Mouse (Mus musculus): ENCODE results near the gene Krt33b.

Krt33b gene

DNA sequence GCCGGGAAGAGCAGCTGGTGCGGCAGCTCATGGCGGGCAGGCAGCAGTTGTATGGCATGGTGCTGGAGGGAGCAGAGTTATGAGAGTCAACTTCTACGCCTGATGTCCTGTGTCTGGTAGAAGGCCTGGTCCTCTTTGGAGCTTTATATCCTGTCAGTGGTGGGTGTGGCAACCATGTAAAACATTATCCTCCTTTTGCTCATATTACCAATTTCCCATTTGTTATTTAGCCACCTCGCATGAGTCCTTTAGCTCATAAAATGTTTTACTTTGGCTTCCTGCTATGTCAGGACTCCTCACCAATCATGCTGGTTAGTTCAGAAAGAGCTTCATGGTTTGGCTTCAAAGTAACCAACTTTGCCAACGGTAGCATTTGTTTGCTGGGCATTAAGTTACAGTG is at the start of gene Krt33b:
TSS of gene Krt33b (minus strand) at position 101 of the 400 bp plus-strand sequence.
- no peak for DNase-seq (ENCODE audit: low spot score)

DNA sequence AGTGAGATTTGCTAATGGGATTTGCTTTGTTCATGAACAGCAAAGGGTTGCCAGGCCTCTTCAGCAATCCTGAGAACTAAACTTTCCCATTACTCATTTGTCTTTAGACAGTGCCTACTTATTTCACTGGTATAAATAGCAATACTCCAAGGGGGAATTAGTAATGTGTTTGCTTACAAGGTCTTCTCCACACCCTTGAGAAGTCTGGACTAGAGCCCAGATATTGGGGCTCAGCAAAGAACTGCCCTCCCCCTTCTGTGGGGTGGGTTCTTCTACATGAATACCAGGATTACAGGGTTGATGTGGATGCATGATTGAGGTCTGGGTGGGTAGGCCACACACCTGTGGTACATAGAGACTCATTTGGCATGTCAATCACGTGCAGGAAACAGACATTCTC is 44.2 kb upstream of the Krt33b start:
- DNase-seq (ENCODE audit: low spot score): no peak

DNA sequence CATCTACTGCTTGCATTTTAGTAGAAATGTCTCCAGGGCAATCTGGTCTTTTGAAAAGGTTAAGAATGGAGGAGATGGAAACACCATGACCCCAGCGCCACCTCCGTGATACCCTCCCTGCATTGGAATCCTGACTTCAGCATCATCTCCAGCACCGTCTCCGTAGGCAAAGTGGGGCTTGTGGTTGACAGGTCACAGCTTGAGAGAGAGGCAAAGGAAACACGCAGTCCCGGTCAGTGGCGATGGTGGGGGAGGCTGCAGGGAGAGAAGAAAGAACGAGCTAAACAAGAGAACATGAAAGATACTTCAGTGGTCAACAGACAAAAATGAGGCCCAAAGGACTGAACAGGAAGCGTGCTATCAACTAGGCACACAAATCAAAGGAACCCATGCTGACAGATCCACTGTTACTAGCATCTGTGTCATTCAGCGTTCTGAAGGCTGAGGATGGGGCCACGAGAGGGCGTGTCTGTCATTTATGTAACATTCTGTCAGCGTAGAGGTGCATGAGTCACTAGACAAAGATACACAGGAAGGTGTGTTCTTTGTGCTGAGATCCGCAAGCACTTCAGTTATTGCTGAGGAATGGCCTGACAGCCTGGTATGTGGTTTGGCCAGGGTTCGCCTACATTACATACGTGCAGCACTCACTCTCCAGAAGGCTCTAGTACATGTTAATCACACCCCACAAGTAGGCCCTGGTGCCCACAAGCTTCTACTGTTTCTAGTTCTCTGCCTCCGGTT is 37.8 kb upstream of the Krt33b start:
- no peak for DNase-seq (ENCODE audit: low spot score)

DNA sequence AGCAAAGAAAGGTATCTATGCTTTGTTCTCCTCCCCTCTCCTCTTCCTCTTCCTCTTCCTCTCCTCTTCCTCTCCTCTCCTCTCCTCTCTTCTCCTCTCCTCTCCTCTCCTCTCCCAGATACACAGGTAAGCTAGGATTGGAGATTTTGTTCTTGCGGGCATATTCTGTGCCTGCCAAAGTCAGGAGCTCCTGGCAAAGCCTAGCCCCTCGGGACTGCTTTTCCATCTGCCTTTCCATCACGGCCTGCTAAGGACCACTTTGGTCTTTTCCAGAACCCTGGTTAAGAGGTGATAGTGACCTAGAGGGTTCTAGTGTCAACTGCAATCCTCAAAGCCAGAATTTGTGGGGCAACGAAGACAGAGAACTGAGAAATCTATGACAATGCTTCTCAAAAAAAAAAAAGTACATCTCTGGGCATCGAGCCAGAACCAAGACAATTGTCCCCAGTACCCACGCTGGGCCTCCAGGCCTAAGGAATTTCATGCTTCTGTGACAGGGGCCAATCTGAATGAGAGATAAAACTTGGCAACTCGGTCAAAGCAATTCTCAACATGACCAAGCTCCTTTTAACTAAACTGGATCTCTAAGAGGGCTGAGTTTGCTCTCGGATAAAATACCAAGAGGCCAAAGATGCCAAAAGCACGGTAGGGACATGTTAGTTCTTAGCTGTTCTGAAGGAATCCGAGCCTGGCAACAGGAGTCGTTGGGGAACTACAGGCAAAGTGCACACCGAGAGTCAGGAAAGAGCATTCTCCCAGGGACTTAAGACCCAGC is 36.8 kb upstream of the Krt33b start:
- DNase-seq (ENCODE audit: low spot score): no peak

DNA sequence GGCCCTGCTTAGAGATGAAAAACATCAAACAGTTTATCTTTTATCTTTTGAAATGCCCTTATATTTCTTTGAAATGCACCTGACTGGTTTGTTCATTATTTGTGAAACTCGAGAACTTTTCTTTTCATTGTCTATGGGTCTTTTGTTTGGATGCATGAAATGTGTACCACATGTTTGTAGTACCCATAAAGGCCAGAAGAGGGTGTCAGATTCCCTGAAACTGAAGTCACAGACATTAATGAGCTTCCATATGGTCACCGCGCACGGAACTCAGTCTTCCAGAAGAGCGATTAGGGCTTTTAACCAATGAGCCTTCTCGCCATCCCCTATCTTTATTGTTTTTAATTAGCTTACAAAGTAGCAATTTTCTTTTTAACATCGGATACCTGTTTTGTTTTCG is 29.2 kb upstream of the Krt33b start:
- peak; percentile 35 for DNase-seq (ENCODE audit: low spot score)

DNA sequence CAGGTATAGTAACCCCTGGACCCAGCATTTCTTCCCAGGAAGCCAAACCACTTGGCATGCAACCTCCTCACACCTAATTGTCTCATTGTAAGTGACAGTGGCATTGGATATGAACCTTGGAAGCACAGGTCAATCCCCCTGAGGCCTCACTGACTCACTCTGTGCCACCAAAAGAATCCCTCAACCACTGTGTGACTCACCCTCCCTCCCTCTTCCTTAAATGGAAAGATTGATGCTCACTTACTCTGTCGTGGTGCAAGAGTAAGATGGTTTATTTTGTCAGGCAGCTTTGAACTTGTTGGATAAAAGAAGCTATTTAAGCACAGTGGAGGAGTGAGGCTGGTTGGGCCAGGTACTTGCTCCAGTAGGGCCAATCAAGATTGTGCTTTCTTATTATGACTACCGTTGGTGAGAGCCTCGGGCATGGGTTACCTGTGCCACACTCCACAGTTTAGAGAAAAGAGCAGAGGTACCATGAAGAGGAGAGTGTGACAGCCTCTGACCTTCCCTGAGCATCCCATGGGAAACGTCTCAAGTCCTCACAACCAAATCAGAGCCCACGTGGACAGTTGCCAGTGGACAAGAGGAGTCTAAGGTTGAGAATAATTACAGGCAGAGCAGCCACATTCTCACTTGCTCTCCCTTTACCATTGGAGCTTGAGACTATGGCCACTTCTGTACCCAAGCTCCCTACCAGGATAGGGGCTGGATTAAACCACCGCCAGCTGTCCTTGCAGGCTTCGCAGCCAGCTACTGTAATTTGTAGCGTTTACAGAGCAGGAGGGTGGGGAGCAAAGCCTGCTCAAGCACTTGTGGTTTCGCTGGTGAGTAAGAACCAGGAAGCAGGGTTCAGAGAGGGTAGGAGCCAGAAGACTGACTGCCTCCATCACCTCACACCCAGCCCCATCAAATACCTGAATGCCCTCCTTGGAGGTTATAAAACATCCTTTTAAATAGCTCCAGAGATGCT is 26.3 kb upstream of the Krt33b start:
- no peak for DNase-seq (ENCODE audit: low spot score)

DNA sequence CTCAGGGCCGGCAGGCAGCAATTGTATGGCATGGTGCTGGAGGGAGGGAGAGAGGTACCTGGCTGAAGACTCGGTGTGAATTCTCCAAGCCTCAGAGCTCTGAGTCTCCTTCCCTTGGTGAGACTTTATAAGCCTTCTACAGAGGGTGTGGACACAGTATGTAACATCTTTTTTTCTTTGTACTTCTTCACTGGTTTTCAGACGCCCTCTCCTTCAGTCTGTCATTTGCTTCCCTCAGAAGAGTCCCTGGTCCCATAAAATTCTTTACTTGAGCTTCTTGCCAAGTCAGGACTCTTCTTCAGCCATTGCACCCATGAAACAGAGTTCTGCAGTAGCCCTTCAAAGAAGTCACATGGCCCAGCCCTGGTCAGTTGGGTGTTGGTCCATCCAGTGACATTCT is 20.8 kb upstream of the Krt33b start, which contains the start of gene Krt31:
TSS of gene Krt31 (minus strand) at position 101 of the 400 bp plus-strand sequence.
- DNase-seq (ENCODE audit: low spot score): no peak

DNA sequence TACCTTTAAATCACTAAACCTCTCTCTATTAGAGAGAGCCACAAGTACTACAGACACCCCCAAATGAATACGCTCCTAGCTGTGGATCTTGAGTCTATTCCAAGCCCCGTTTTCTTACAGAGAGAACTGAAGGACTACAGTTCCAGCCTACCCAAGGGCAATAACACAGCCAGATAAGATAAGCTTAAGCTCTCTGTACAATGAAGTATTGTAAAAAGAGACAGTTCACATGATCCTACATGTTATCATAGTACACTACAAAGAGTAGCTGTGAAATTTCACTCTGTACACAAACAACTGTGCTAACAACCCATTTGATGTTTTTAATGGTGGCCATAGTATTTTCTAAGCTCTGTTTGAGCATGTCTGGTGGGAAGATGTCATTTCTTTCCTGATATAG is 17.5 kb upstream of the Krt33b start:
- DNase-seq (ENCODE audit: low spot score): no peak

DNA sequence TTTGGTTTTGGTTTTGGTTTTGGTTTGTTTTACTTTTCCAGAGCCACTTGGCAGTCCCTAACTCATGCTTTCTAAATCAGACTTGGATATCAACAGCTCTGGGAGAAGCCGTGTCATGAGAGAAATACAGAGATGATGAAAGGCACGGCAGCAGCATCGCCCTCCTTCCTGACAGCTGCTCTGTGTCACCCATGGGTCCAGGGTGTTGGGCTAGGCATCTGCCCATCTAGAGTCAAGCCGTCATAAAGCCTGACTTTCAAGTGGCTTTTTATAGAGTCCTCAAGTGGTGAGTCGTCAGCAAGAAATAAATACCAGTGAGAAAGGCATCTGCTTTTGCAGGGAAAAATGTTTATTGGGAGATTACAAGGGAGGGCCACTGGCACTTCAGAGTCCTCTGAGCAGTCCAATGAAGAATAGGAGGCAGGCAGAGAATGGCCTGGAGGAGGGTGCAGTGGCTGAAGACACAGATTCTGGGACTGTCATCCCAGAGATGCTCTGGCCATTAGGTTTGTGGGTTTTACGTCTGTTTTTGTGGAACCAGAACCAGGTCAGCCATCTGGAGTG is 16.7 kb upstream of the Krt33b start:
- DNase-seq (ENCODE audit: low spot score): no peak

DNA sequence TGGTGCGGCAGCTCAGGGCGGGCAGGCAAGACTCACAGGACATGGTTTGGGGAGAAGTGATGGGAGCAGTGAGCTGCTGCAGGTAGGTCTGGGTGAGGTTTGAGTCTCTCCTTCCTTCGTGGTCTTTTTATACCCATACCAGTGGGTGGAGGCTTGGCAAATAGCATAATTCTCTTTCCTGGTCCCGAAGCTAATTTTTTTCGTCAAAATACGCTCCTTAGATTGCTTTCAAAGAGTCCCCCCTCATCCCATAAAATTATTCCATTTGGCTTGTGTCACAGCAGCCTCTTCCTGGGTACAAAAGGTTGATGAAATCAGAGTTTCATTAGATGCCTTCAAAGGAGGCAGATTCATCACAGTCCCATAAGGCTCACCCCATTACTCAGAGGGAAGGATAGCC is 11.8 kb upstream of the Krt33b start, which contains the start of gene Krt34:
TSS of gene Krt34 (minus strand) at position 101 of the 400 bp plus-strand sequence.
- no peak for DNase-seq (ENCODE audit: low spot score)

DNA sequence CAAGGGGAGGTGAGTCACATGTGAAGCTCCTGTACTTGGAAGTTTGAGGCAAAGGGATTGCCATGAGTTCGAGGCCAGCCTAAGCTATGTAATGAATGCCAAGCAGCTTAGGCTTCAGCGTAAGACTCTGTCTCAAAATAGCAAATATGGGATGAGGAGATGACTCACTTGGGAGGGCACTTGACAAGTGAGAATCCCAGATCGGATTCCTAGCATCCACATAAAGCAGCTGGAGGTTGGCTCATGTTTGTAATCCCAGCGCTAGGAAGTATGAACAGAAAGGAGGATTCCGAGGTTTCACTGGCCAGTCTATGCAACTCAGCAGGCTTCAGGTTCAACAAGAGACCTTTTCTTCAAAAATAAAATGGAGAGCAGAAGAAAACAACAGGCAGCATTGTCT is 8.2 kb downstream of the Krt33b start:
- no peak for DNase-seq (ENCODE audit: low spot score)

DNA sequence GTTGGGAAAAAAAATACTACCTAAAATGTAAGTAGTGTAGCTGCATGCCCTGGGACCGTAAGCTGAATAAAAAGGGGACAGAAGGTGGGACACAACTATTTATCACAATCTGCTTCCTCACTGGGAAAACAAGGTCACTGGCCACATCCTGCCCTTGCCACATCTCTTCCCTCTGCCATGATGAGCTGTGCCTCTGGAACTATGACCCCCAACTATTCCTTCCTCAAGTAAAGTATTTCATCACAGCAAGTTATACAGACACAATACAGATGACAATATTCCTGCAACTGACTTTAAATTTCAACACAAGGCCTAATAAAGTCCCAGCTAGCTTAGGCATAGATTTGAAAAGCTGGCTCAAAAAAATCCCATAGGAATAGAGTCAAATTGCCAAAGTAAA is 10.2 kb downstream of the Krt33b start:
- DNase-seq (ENCODE audit: low spot score): no peak

DNA sequence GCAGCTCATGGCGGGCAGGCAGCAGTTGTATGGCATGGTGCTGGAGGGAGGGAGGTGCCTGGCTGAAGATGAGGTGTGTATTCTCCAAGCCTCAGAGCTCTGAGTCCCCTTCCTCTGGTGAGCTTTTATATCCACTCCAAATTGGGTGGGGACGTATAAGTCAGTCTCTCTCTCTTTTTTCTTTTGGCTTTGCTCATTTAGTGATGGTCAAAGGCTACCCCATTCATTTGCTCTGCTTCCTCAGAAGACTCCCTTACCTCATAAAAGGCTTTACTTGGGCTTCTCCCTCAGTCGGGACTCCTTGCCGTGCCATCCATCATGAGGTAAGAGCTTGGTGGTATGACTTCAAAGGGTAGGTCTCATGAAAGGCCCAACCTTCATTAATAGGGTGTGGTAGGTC is 13.6 kb downstream of the Krt33b start, which contains the start of gene Krt33a:
TSS of gene Krt33a (minus strand) at position 101 of the 400 bp plus-strand sequence.
- DNase-seq (ENCODE audit: low spot score): no peak

DNA sequence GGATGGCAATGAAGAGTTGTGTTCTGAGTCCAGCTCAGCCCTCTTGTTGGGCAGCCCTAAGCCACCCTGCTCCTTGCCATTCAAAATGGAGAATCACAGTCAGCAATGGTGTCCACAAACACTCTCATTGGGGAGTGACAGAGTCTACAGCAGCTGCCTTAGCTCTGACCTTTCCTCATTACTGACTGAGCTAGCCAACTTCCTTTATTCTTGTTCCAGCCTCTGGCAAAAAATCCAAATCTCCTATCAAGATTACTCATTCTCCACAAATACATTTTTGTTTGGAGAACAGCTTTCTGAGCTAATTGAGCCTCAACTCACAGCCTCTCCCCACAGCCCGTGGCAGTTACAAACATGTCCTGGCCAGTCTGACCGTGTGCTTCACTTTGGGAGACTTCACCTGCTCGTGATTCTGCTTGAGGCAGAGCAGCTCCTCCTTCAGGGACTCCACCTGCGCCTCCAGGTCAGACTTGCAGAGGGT is 15.9 kb downstream of the Krt33b start:
- DNase-seq (ENCODE audit: low spot score): no peak

DNA sequence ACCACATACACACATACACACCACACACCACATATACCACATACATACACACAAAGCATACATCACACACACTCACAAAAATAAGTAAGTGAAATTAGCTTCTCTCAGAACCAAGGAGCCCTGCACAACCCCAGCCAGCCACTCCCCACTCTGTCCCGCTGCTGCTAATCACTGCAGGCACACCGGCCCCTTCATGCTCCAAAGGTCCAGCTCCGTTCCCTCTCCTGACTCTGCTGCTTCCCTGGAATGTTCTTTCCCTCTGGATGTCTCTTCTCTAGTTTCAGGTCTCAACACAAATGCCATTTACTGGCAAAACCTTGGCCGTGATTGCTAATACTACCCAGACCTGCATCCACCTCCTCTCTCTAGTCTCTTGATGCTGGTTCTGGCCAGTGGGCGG is 19.0 kb downstream of the Krt33b start:
- DNase-seq (ENCODE audit: low spot score): no peak

DNA sequence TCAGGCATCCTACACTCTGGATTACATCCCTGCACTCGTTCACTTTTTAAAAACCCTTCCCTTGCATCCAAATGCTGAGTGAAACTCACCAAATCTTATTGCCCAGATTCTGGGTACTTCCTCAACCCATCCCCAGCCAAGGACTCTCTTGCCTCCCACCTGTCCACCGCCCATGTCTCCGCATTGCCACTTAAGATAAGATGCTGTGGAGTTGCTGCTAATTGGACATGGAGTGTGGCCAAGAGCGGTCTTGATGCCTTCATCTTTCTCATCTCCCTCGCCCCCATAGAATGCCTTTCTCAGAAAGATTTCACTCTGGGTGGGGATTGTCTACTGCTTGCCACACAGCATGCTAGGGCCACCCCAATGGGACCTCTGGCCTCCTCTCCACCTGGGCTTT is 21.3 kb downstream of the Krt33b start:
- DNase-seq (ENCODE audit: low spot score): no peak

DNA sequence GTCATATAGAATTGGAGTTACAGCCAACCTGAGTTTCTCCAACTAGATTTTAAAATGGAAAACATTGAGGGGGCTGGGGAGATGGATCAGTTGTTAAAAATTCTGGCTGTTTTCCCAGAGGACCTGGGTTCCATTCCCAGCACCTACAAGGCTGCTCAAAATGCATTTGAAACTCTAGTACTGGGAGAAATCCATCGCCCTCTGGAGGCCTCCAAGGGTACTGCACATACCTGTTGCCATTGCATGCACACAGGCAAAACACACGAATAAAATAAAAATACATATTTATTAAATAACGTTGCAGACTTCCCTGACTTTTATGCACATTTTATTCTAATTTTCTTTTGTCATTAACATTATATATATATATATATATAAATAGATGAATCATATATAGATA is 23.0 kb downstream of the Krt33b start:
- DNase-seq (ENCODE audit: low spot score): no peak

DNA sequence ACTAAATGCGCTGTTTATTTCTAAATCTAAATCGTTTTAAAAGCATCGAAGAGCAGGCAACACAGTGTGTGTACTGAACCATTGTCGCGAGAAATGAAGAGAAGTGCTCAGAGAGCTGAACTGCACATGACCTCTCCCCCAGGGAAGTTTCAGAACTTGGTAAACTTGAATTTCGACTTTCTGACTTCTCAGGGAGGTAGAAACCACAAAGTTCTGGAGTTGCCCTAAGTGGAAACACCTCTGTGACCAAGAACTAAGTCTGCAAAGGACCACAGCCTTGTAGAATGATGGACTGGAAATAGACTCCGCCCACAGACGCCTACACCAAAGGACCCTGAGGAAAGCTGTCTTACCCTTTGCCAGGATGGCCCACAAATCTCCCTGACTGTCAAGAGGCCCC is 23.8 kb downstream of the Krt33b start:
- no peak for DNase-seq (ENCODE audit: low spot score)

DNA sequence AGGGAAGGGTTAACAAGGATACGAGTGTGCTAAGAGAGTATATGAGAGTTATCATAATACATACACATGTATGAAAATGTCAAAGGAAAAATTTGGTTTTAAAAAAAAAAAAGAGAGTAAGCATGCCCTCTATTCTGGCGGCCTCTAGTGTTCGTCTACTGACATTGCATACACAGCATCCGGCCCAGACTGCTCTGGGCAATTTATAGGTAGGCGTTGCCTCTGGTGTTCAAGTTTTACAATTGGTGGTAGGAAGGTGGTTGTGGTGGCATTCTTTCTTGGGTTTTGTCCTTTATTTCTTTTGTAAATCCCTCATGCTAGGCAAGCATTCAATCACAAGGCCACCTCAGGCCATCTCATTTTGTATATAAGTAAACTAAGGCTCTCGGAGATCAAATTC is 24.8 kb downstream of the Krt33b start:
- DNase-seq (ENCODE audit: low spot score): peak; percentile 63

DNA sequence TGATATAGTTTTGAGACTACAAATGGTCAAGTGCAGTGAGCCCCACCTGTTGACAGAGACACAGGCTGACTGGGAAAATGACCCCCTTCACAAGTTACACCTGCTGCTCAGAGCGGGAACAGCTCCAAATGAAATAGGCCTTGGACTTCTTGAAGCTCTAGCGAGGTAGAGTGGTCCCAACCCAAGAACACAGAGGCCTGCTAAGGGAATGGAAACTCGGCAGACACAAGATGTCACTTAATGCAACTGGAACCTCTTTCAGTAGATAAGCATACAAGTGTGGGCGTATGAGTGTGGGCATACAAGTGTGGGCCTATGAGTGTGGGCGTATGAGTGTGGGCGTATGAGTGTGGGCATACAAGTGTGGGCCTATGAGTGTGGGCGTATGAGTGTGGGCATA is 30.6 kb downstream of the Krt33b start:
- no peak for DNase-seq (ENCODE audit: low spot score)

DNA sequence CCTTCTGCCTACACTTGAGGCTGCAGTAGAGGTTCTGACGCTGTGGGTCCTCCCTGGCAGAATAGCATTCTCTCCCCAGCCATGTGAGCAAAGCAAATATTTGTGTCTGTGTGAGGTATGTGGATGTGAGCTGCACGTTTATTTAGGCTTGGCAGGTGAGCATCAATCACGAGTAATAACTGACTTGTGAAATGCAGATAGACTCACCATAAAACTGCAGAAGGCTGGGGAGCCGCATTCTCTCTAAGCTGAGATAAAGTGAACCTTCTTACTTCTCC is 35.3 kb downstream of the Krt33b start:
- no peak for DNase-seq (ENCODE audit: low spot score)

Data from embryo, embryonic 10 days (tissue).